ENCODE assay signal across 9 mouse cellular contexts in genomic region chr6:72658006-72658405, GRCm38 (mm10). TPM values are rescaled to one million over a fixed set of nuclear protein-coding genes. Genes with fewer than 3 reads are reported as not detected.
DNase-seq lines count a peak whose midpoint lies in the region; ATAC-seq and TF ChIP-seq lines count a peak whose summit lies in the region.
"Had no signal": no experiment of that assay in that cellular context is flagged by ENCODE, and none has a peak within 500 bp of the region (broad histone marks: within the 10 kb centered on the region; RNA-seq: fewer than 3 reads in every experiment).

No protein-coding gene starts in this region.

- H3K9ac ChIP-seq in liver, embryonic 14.5 days (replicated peaks), result no peak overlapping the region
- no peak overlapping the region for H3K9ac ChIP-seq in liver, embryonic 12.5 days
- H3K9ac ChIP-seq in heart, embryonic 11.5 days (ENCODE audit: low read depth, low read length), result no peak overlapping the region

- in situ Hi-C loops in Patski (cut with MboI; ENCODE audit: low pct_unique_long_range_greater_than_20kb), result no loop called here

- H3K27ac ChIP-seq in liver, embryonic 14.5 days, result no peak overlapping the region
- no peak overlapping the region for H3K27ac ChIP-seq in liver, embryonic 12.5 days
- no peak overlapping the region for H3K27ac ChIP-seq in heart, embryonic 11.5 days (ENCODE audit: low read depth, low read length)

- no peaks in the 10 kb centered on the region for H3K9me3 ChIP-seq in liver, embryonic 14.5 days (ENCODE audit: control insufficient read depth, low read length)
- H3K9me3 ChIP-seq in liver, embryonic 12.5 days (replicated peaks), result no peaks in the 10 kb centered on the region
- no peaks in the 10 kb centered on the region for H3K9me3 ChIP-seq in heart, embryonic 11.5 days (replicated peaks; ENCODE audit: control insufficient read depth, low read length)

- DNase-seq in CD4-positive, CD25-positive, alpha-beta regulatory T cell, adult 2 months (ENCODE audit: low read depth, low spot score), result peak; percentile 73
- no peak for DNase-seq in liver, embryonic 14.5 days (ENCODE audit: low read depth in 3 of 3, low spot score in 3 of 3)
- no peak for DNase-seq in Patski (ENCODE audit: low read depth, low spot score)
- DNase-seq in mesoderm, embryonic 11.5 days (ENCODE audit: low read depth, low spot score), result peak; percentile 60
- no peak for DNase-seq in cerebellum, adult 11-12 months
- DNase-seq: cerebellum, adult 18-20 months had no signal

- WGBS in liver, embryonic 14.5 days (ENCODE audit: insufficient replicate concordance), result 29% methylated on average over 3 of the region's 3 CpGs
- WGBS in liver, embryonic 12.5 days (ENCODE audit: insufficient replicate concordance), result 29% methylated on average over 3 of the region's 3 CpGs
- 59% methylated on average over 3 of the region's 3 CpGs for WGBS in heart, embryonic 11.5 days (ENCODE audit: insufficient replicate concordance)

- CTCF ChIA-PET in Patski (lab: Charles Lee), result interaction anchor here (2.0 to 3.8 kb wide), 2 partner anchors 19 to 22 kb away, joined by 7 to 12 read pairs; no protein-coding TSS in a partner anchor

- ATAC-seq in CD4-positive, CD25-positive, alpha-beta regulatory T cell, adult 4 months, result no peak
- ATAC-seq in liver, embryonic 14.5 days (ENCODE audit: insufficient read depth), result no peak
- no peak for ATAC-seq in liver, embryonic 12.5 days
- ATAC-seq in Patski, result no peak
- no peak for ATAC-seq in heart, embryonic 11.5 days (replicated peaks; ENCODE audit: insufficient number of reproducible peaks, low FRiP score, low TSS enrichment)

- peaks cover 0 to 11% of the 10 kb centered on the region in 2 experiments; a peak in 2 of 4 replicates for H3K4me1 ChIP-seq in liver, embryonic 14.5 days (replicated peaks; ENCODE audit: control insufficient read depth in 2 of 2, insufficient read depth in 2 of 2, low read length in 1 of 2)
- peaks cover 32% of the 10 kb centered on the region for H3K4me1 ChIP-seq in liver, embryonic 12.5 days
- peaks cover 34% of the 10 kb centered on the region for H3K4me1 ChIP-seq in heart, embryonic 11.5 days (ENCODE audit: control insufficient read depth, insufficient read depth, low read length)

- TF ChIP-seq CTCF in liver, embryonic 14.5 days (IDR thresholded peaks at IDR 0.05; ENCODE audit: low read depth), result peak; percentile 68
- peak; percentile 70 for TF ChIP-seq CTCF in Patski (IDR thresholded peaks at IDR 0.05)

- no peak overlapping the region for H3K4me3 ChIP-seq in liver, embryonic 14.5 days (ENCODE audit: insufficient read depth in 1 of 2, low read depth in 2 of 2, low read length in 2 of 2)
- H3K4me3 ChIP-seq in liver, embryonic 12.5 days, result no peak overlapping the region
- H3K4me3 ChIP-seq in heart, embryonic 11.5 days (ENCODE audit: low read depth, low read length), result no peak overlapping the region

- H3K27me3 ChIP-seq in liver, embryonic 14.5 days (ENCODE audit: control insufficient read depth, insufficient read depth, low read length), result no peaks in the 10 kb centered on the region
- no peaks in the 10 kb centered on the region for H3K27me3 ChIP-seq in liver, embryonic 12.5 days (replicated peaks)
- H3K27me3 ChIP-seq in Patski, result no peaks in the 10 kb centered on the region
- H3K27me3 ChIP-seq in heart, embryonic 11.5 days (ENCODE audit: control insufficient read depth, insufficient read depth, low read length), result no peaks in the 10 kb centered on the region

- no peaks in the 10 kb centered on the region for H3K36me3 ChIP-seq in liver, embryonic 14.5 days (replicated peaks; ENCODE audit: control insufficient read depth, insufficient read depth, low read depth)
- no peaks in the 10 kb centered on the region for H3K36me3 ChIP-seq in liver, embryonic 12.5 days
- H3K36me3 ChIP-seq in heart, embryonic 11.5 days (ENCODE audit: control insufficient read depth, insufficient read depth, low read length), result no peaks in the 10 kb centered on the region

- no peak for TF ChIP-seq EP300 in liver, embryonic 14.5 days (IDR thresholded peaks at IDR 0.05; ENCODE audit: low read depth)

- POLR2A ChIA-PET in Patski (lab: Charles Lee), result no interaction called here

- H3K4me2 ChIP-seq in liver, embryonic 14.5 days (ENCODE audit: low read depth), result no peak overlapping the region
- no peak overlapping the region for H3K4me2 ChIP-seq in liver, embryonic 12.5 days
- no peak overlapping the region for H3K4me2 ChIP-seq in heart, embryonic 11.5 days

RNA-seq across cellular contexts. Expression of gene Tgoln1, which starts 41.2 kb away (rescaled TPM):
- 100 to 1,000 TPM; 114 to 143 TPM for polyA plus RNA-seq in CD4-positive, CD25-positive, alpha-beta regulatory T cell, adult 4 months (2017; shearing (Covaris generic))
- 6.8 and 7.8 TPM in 2 replicates for polyA plus RNA-seq in liver, embryonic 14.5 days (2012; rRNA removed)
- 13.4 and 14.9 TPM in 2 replicates for polyA plus RNA-seq in liver, embryonic 14.5 days (2014; fragmentation: Nextera tagmentation; extraction: Ambion mirVana)
- 17.8 and 18.8 TPM in 2 replicates for polyA plus RNA-seq in liver, embryonic 12.5 days (2016; fragmentation: Nextera tagmentation; extraction: Ambion mirVana)
- polyA plus RNA-seq in Patski (2021), result 119 TPM
- polyA plus RNA-seq in heart, embryonic 11.5 days (2014; fragmentation: Nextera tagmentation; extraction: Ambion mirVana), result 25.3 and 31.0 TPM in 2 replicates

RNA-seq across cellular contexts. Expression of gene Retsat, which starts 59.7 kb away (rescaled TPM):
- polyA plus RNA-seq in CD4-positive, CD25-positive, alpha-beta regulatory T cell, adult 4 months (2017; shearing (Covaris generic)), result 1 to 10 TPM; 5.3 to 5.7 TPM
- polyA plus RNA-seq in liver, embryonic 14.5 days (2012; rRNA removed), result 5.1 and 5.3 TPM in 2 replicates
- 11.1 and 13.6 TPM in 2 replicates for polyA plus RNA-seq in liver, embryonic 14.5 days (2014; fragmentation: Nextera tagmentation; extraction: Ambion mirVana)
- polyA plus RNA-seq in liver, embryonic 12.5 days (2016; fragmentation: Nextera tagmentation; extraction: Ambion mirVana), result 15.3 and 16.6 TPM in 2 replicates
- polyA plus RNA-seq in Patski (2021), result 86.5 TPM
- polyA plus RNA-seq in heart, embryonic 11.5 days (2014; fragmentation: Nextera tagmentation; extraction: Ambion mirVana), result 13.9 and 16.2 TPM in 2 replicates

RNA-seq across cellular contexts. Expression of gene Elmod3, which starts 59.8 kb away (rescaled TPM):
- polyA plus RNA-seq in CD4-positive, CD25-positive, alpha-beta regulatory T cell, adult 4 months (2017; shearing (Covaris generic)), result 10 to 100 TPM; 22.9 to 32.2 TPM
- 2.9 and 3.6 TPM in 2 replicates for polyA plus RNA-seq in liver, embryonic 14.5 days (2012; rRNA removed)
- 4.9 and 5.2 TPM in 2 replicates for polyA plus RNA-seq in liver, embryonic 14.5 days (2014; fragmentation: Nextera tagmentation; extraction: Ambion mirVana)
- 6.8 and 7.6 TPM in 2 replicates for polyA plus RNA-seq in liver, embryonic 12.5 days (2016; fragmentation: Nextera tagmentation; extraction: Ambion mirVana)
- polyA plus RNA-seq in Patski (2021), result 22.4 TPM
- 10.5 and 12.1 TPM in 2 replicates for polyA plus RNA-seq in heart, embryonic 11.5 days (2014; fragmentation: Nextera tagmentation; extraction: Ambion mirVana)

Comparison
In these comparisons a context has a peak if more than half of its experiments do, and no peak if none do; other contexts are left out.
1. DNase-seq: peak in CD4-positive, CD25-positive, alpha-beta regulatory T cell, adult 2 months (single experiment) and mesoderm, embryonic 11.5 days (single experiment); none in liver, embryonic 14.5 days (0 of 3), Patski (single experiment) and cerebellum, adult 11-12 months (single experiment).